Mouse (Mus musculus) embryonic fibroblast, embryonic 13.5 days (primary cell): ENCODE measurements around the gene Lamb3. TPM values are rescaled to one million over a fixed set of nuclear protein-coding genes. Genes with fewer than 3 reads are reported as not detected.

Experiments used
- H3K27ac ChIP-seq: 2 replicates; pipeline ENCODE4 v1.5.1; 2012; ENCODE audit warnings: low read length, control low read depth, inconsistent platforms; ENCODE audit not compliant: insufficient read depth
- H3K4me1 ChIP-seq: 2 replicates; pipeline ENCODE4 v1.6.1; 2011; ENCODE audit warnings: low read length; ENCODE audit not compliant: control insufficient read depth, insufficient read depth
- H3K4me3 ChIP-seq: 2 replicates; pipeline ENCODE4 v1.5.1; 2011; ENCODE audit warnings: mild to moderate bottlenecking, control low read depth, low read length; ENCODE audit not compliant: insufficient read depth
- CTCF ChIP-seq: IDR thresholded peaks from 2 replicates; pipeline ENCODE4 v1.5.1; 2011; ENCODE audit warnings: mild to moderate bottlenecking, control low read depth, low read length, moderate library complexity, borderline replicate concordance; ENCODE audit not compliant: insufficient read depth
- POLR2A ChIP-seq: IDR thresholded peaks from 2 replicates; pipeline ENCODE4 v1.6.1; 2011; ENCODE audit warnings: low read depth, mild to moderate bottlenecking, control low read depth, low read length, moderate library complexity
- polyA plus RNA-seq: library from polyadenylated mRNA; stranded (reverse); fragments of >200 nt; gene quantifications from 2 replicates; pipeline ENCODE4 v1.2.4, GENCODE M21; 2011; ENCODE audit warnings: low read depth; ENCODE audit not compliant: missing spikeins, insufficient read length

Lamb3 gene
- polyA plus RNA-seq, 1 experiment: not detected

GRCm38 (mm10) chr1:193303096-193303495 is 95.6 kb downstream of the Lamb3 start:
- no peak overlapping the region for H3K4me3 ChIP-seq
- peaks cover 4% of the 10 kb centered on the region; the same call in 1 of the 2 replicates for H3K4me1 ChIP-seq
- H3K27ac ChIP-seq: no peak overlapping the region
- TF ChIP-seq CTCF: no peak
- no peak for TF ChIP-seq POLR2A

GRCm38 (mm10) chr1:193305386-193305785 is 97.9 kb downstream of the Lamb3 start:
- no peak overlapping the region for H3K4me3 ChIP-seq
- H3K27ac ChIP-seq: no peak overlapping the region
- TF ChIP-seq CTCF (no peak), POLR2A (no peak)
- no peaks in the 10 kb centered on the region for H3K4me1 ChIP-seq

DNA sequence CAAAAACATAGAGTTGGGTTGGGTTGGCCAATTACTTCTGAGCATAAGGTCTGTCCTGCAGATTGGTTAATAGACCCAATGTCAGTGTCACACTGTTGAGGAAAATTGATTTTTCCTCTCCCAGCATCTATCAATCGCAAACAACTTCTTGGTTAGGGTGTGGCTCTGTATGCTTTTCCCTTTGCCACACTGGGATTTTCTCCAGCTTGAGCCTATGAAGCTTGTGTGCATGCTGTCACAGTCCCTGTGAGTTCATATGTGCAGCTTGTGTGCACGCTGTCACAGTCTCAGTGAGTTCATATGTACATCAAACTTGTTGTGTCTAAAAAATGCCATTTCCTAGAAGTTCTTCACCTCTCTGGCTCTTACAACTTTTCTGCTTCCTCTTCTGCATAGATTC is 99.3 kb downstream of the Lamb3 start:
- Histone ChIP-seq H3K4me3 (no peak overlapping the region), H3K4me1 (no peaks in the 10 kb centered on the region), H3K27ac (no peak overlapping the region)
- TF ChIP-seq POLR2A (no peak), CTCF (no peak)

DNA sequence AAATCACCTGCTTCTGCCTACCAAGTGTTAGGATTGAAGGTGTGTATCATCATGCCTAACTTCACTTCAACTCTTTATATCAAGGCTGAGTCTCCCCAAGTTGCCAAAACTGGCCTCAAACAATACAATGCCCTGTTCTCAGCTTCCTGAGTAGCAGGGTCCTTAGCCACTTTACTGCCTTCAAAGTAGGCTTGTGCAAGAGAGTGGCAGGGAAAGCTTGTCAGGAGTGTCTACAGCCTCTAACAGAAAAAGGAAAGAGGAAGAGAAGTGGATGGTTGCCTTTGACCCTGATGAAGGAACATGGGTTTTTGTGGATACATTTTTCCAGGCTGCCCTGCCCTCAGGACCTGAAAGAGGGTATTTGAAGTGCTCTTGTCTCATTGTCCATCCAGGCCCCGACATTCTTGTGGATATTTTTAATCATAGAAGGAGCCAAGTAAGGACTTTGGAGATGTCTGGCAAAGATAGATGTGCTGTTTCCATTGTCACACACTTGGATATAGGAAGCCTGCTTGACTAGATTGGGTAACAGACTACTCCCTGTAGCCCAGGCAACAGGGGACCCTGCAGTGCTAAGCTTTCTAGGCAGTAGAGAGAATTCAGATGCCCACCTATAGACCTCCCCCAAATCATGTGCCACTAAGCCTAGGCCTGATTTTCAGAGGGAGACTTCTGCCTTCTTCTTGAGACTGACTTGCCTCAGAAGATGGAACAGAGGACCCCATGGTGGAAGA is 102.5 kb downstream of the Lamb3 start:
- H3K27ac ChIP-seq: no peak overlapping the region
- no peak for TF ChIP-seq CTCF
- TF ChIP-seq POLR2A: no peak
- no peaks in the 10 kb centered on the region for H3K4me1 ChIP-seq
- H3K4me3 ChIP-seq: no peak overlapping the region

DNA sequence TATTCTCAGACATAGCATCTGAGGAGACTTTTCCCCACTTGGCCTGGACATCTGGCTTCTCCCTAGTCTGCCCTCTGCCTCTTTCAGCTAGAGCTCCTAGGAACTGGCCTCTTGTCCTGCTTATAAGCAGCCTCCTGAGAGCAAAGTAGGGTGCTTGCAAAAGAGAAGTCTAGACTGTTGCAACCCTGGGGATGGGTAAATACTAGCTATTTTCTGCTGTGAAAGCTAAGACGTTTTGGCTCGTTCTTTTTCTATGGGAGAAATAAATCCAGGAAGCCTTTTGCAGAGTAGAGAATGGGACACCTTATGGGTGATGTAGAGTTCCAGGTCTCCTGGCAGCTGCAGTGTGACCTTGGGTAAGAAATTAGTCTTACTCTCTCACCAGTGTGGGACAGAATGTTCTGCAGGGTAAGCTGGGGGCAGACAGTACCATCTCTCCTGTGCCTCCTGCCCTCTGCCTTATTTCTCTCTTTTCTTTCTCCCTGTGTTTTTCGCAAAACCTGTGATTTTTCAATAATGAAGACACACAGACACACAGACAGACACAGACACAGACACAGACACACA is 103.1 kb downstream of the Lamb3 start:
- Histone ChIP-seq H3K4me3 (no peak overlapping the region), H3K27ac (no peak overlapping the region), H3K4me1 (no peaks in the 10 kb centered on the region)
- TF ChIP-seq POLR2A (no peak), CTCF (no peak)

GRCm38 (mm10) chr1:193311596-193311995 is 104.1 kb downstream of the Lamb3 start:
- no peak overlapping the region for H3K4me3 ChIP-seq
- no peaks in the 10 kb centered on the region for H3K4me1 ChIP-seq
- no peak for TF ChIP-seq POLR2A
- no peak for TF ChIP-seq CTCF
- no peak overlapping the region for H3K27ac ChIP-seq

- Histone ChIP-seq H3K4me1 (no peaks in the 10 kb centered on the region; the same call in 1 of the 2 replicates), H3K27ac (no peak overlapping the region), H3K4me3 (no peak overlapping the region)
- no peak for TF ChIP-seq POLR2A
- TF ChIP-seq CTCF: no peak
These were observed 108.3 kb downstream of the Lamb3 start for GRCm38 (mm10) chr1:193315705-193316357.

DNA sequence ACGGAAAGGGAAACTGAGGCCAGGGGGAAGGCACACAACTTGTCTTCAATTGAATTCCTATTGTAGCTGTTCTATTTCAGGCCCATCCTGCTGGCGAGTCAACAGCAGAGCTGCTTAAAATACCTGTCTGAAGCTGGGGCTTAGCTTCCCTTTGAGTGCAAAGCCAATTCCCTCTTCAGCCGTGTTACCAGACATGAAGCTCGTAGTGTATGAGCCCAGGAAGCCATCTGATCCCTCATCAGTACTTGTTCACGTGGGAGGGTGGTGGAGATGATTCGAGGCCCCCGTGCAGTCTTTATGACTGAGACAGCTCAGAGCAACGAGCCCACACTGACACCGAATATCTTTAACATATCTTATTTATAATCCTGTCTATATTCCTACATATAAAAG is 108.9 kb downstream of the Lamb3 start:
- Histone ChIP-seq H3K27ac (no peak overlapping the region), H3K4me1 (no peaks in the 10 kb centered on the region; the same call in 1 of the 2 replicates), H3K4me3 (no peak overlapping the region)
- no peak for TF ChIP-seq POLR2A
- no peak for TF ChIP-seq CTCF

DNA sequence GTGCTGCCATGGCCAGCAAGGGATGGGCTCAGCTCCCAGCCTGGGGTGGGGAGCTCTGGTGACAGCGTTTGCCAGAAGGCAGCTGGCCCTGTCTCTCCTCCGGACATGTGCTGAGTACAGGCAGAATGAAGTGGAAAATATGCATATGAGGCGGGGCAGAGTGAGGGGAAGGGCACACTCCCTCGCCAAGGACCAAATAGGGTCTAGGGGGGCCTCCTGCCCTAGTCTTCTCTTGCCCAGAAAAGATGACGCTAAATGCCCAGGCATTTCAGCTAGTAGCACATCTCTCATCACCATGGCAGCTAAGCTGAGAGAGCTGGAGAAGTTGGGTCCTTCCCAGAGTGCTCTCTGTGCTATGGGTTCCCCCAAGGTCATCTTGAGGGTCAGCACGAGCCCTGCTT is 109.7 kb downstream of the Lamb3 start:
- Histone ChIP-seq H3K4me3 (no peak overlapping the region), H3K27ac (no peak overlapping the region), H3K4me1 (no peaks in the 10 kb centered on the region; the same call in 1 of the 2 replicates)
- TF ChIP-seq POLR2A (no peak), CTCF (no peak)

- H3K4me3 ChIP-seq: no peak overlapping the region
- H3K27ac ChIP-seq: no peak overlapping the region
These were observed 112.2 kb downstream of the Lamb3 start for GRCm38 (mm10) chr1:193319721-193320120.

More at GRCm38 (mm10) chr1:193319721-193320120, 112.2 kb downstream of the Lamb3 start:
- no peaks in the 10 kb centered on the region; the same call in 1 of the 2 replicates for H3K4me1 ChIP-seq
- TF ChIP-seq CTCF: no peak
- TF ChIP-seq POLR2A: no peak
